Mouse (Mus musculus): ENCODE measurements around the gene Morn5. TPM values are rescaled to one million over a fixed set of nuclear protein-coding genes. Genes with fewer than 3 reads are reported as not detected.

Morn5 gene
- polyA plus RNA-seq (2015; fragmentation: Nextera tagmentation; extraction: Ambion mirVana): 0.24 and 0.34 TPM in 2 replicates

DNA sequence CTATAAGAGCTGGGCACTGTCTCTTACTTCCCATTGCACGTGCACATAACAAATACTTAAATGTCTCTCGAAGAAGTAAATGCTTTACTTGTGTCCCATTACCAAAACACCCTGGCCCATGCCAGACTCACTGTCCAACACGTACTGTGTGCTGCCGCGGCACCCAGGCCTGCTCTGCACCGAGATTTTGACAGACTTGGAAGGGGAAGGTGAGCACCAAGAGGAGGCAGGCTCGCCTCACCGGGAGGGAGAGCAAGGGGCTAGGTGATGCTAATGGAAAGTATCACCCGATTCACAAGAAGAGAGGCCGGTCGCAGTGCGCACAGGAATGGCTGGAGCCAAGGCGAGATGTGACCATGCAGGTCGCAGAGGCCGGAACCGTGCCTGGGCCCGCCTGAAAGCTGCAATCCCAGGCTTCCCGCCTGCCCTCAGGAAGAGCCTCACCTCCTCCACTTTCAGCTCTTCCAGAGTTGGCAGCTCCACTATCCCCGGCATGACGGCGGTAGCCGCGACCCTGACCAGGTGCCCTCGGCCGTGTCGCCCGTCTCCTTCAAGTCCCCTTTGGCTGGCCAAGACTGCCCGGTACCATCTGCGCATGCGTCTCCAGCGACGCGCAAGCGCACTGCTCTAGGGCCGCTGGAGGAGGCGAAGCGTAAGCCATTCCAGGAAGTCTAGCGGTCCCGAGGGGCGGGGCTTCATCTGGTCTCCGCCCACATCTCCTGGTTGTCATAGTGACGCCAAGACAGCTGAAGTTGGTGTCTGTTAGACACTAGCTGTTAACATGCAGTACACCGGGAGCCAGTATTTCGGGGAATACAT, at the start of gene Morn5, which contains the start of gene Ndufa8:
TSS of gene Morn5 (plus strand) at position 711 of the 819 bp plus-strand sequence.
TSS of gene Ndufa8 (minus strand) at position 659 of the 819 bp plus-strand sequence.
- H3K9me3 ChIP-seq (replicated peaks): no peaks in the 10 kb centered on the region

GRCm38 (mm10) chr2:36000390-36000789, 48.9 kb upstream of the Morn5 start:
- Histone ChIP-seq H3K4me1 (replicated peaks) (peaks cover 7% of the 10 kb centered on the region; the same call in 1 of the 2 replicates), H3K9me3 (replicated peaks) (no peaks in the 10 kb centered on the region), H3K36me3 (no peaks in the 10 kb centered on the region), H3K4me3 (no peak overlapping the region), H3K27ac (no peak overlapping the region), H3K4me2 (no peak overlapping the region), H3K9ac (no peak overlapping the region), H3K27me3 (peaks cover 15% of the 10 kb centered on the region; the same call in 1 of the 2 replicates)
- no peak for ATAC-seq (replicated peaks; ENCODE audit: insufficient number of reproducible peaks, insufficient read depth, low FRiP score, low read depth)
- WGBS: 24% methylated on average over 1 of the region's 1 CpGs

More for the DNA sequence above, at the start of gene Morn5, which contains the start of gene Ndufa8:
- H3K36me3 ChIP-seq: peaks cover 7% of the 10 kb centered on the region; the same call in 1 of the 2 replicates
- peak within 1 kb of the TSS; percentile 60 for H3K4me2 ChIP-seq
- no peaks in the 10 kb centered on the region for H3K27me3 ChIP-seq
- peak within 1 kb of the TSS; percentile 82 for H3K27ac ChIP-seq
- H3K9ac ChIP-seq: peak within 1 kb of the TSS; percentile 88
- peak; percentile 98 for ATAC-seq (replicated peaks; ENCODE audit: insufficient number of reproducible peaks, insufficient read depth, low FRiP score, low read depth)
- peak within 1 kb of the TSS; percentile 77 for H3K4me3 ChIP-seq
- peaks cover 24% of the 10 kb centered on the region for H3K4me1 ChIP-seq (replicated peaks)
- 1% methylated on average over 44 of the region's 44 CpGs for WGBS

GRCm38 (mm10) chr2:36002188-36002587, 47.1 kb upstream of the Morn5 start:
- H3K27ac ChIP-seq: no peak overlapping the region
- no peak overlapping the region for H3K4me2 ChIP-seq
- peaks cover 16% of the 10 kb centered on the region; the same call in 1 of the 2 replicates for H3K27me3 ChIP-seq
- H3K9ac ChIP-seq: no peak overlapping the region
- ATAC-seq (replicated peaks; ENCODE audit: insufficient number of reproducible peaks, insufficient read depth, low FRiP score, low read depth): no peak
- no peak overlapping the region for H3K4me3 ChIP-seq
- H3K36me3 ChIP-seq: no peaks in the 10 kb centered on the region
- WGBS: 47% methylated on average over 6 of the region's 6 CpGs
- H3K9me3 ChIP-seq (replicated peaks): no peaks in the 10 kb centered on the region
- H3K4me1 ChIP-seq (replicated peaks): peaks cover 1% of the 10 kb centered on the region; the same call in 1 of the 2 replicates

DNA sequence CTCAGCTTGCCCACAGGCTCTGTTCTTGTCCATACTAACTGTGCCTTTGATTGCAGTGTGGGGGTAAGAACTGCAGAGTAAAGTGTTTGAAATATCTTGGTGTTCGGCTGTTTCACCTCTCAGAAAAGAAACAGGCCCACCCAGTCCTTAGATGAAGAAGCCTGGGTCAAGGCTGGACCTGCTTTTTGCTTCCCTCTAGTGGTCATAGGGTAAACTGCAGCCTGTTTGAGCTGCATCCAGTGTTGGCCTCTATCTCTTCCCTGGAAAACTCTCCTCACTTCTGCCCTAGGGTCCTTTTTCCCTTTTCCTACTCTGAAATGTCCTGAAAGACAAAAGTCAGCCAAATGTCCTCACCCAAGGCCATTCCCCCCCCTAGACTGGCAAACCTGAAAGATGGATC, 41.2 kb upstream of the Morn5 start:
- no peaks in the 10 kb centered on the region for H3K36me3 ChIP-seq
- H3K4me3 ChIP-seq: no peak overlapping the region
- 14% methylated on average over 1 of the region's 1 CpGs for WGBS
- H3K9ac ChIP-seq: no peak overlapping the region
- H3K27ac ChIP-seq: no peak overlapping the region
- no peak overlapping the region for H3K4me2 ChIP-seq
- H3K4me1 ChIP-seq (replicated peaks): peaks cover 21% of the 10 kb centered on the region
- peaks cover 22% of the 10 kb centered on the region; the same call in 1 of the 2 replicates for H3K27me3 ChIP-seq
- H3K9me3 ChIP-seq (replicated peaks): no peaks in the 10 kb centered on the region
- no peak for ATAC-seq (replicated peaks; ENCODE audit: insufficient number of reproducible peaks, insufficient read depth, low FRiP score, low read depth)

- Histone ChIP-seq H3K36me3 (no peaks in the 10 kb centered on the region), H3K4me1 (replicated peaks) (peaks cover 23% of the 10 kb centered on the region), H3K4me2 (no peak overlapping the region), H3K27ac (no peak overlapping the region), H3K4me3 (no peak overlapping the region), H3K27me3 (peaks cover 15% of the 10 kb centered on the region; the same call in 1 of the 2 replicates), H3K9ac (no peak overlapping the region), H3K9me3 (replicated peaks) (no peaks in the 10 kb centered on the region)
- WGBS: 23% methylated on average over 4 of the region's 4 CpGs
- no peak for ATAC-seq (replicated peaks; ENCODE audit: insufficient number of reproducible peaks, insufficient read depth, low FRiP score, low read depth)
These were observed 39.9 kb upstream of the Morn5 start for GRCm38 (mm10) chr2:36009386-36009785.

GRCm38 (mm10) chr2:36010579-36010978, 38.7 kb upstream of the Morn5 start:
- 44% methylated on average over 8 of the region's 8 CpGs for WGBS
- no peak overlapping the region for H3K27ac ChIP-seq
- no peaks in the 10 kb centered on the region for H3K9me3 ChIP-seq (replicated peaks)
- no peak overlapping the region for H3K9ac ChIP-seq
- H3K4me2 ChIP-seq: peak overlapping the region; percentile 94
- H3K4me3 ChIP-seq: no peak overlapping the region
- H3K27me3 ChIP-seq: peaks cover 13% of the 10 kb centered on the region; the same call in 1 of the 2 replicates
- no peak for ATAC-seq (replicated peaks; ENCODE audit: insufficient number of reproducible peaks, insufficient read depth, low FRiP score, low read depth)
- H3K4me1 ChIP-seq (replicated peaks): peaks cover 23% of the 10 kb centered on the region
- H3K36me3 ChIP-seq: no peaks in the 10 kb centered on the region

GRCm38 (mm10) chr2:36011331-36011825, 37.9 kb upstream of the Morn5 start:
- Histone ChIP-seq H3K27me3 (peaks cover 13% of the 10 kb centered on the region; the same call in 1 of the 2 replicates), H3K4me2 (peak overlapping the region; percentile 94), H3K27ac (no peak overlapping the region), H3K36me3 (no peaks in the 10 kb centered on the region), H3K4me1 (replicated peaks) (peaks cover 23% of the 10 kb centered on the region), H3K9me3 (replicated peaks) (no peaks in the 10 kb centered on the region), H3K4me3 (peak overlapping the region; percentile 57), H3K9ac (peak overlapping the region; percentile 50)
- ATAC-seq (replicated peaks; ENCODE audit: insufficient number of reproducible peaks, insufficient read depth, low FRiP score, low read depth): no peak
- under 1% methylated on average over 44 of the region's 44 CpGs for WGBS

GRCm38 (mm10) chr2:36013010-36013409, 36.2 kb upstream of the Morn5 start:
- peak; percentile 45 for ATAC-seq (replicated peaks; ENCODE audit: insufficient number of reproducible peaks, insufficient read depth, low FRiP score, low read depth)
- no peak overlapping the region for H3K4me2 ChIP-seq
- no peak overlapping the region for H3K9ac ChIP-seq
- no peaks in the 10 kb centered on the region for H3K9me3 ChIP-seq (replicated peaks)
- 55% methylated on average over 12 of the region's 12 CpGs for WGBS
- H3K4me3 ChIP-seq: no peak overlapping the region
- H3K27me3 ChIP-seq: peaks cover 9% of the 10 kb centered on the region; the same call in 1 of the 2 replicates
- H3K36me3 ChIP-seq: no peaks in the 10 kb centered on the region
- peaks cover 23% of the 10 kb centered on the region for H3K4me1 ChIP-seq (replicated peaks)
- no peak overlapping the region for H3K27ac ChIP-seq

- H3K4me1 ChIP-seq (replicated peaks): peaks cover 11% of the 10 kb centered on the region
- peak overlapping the region; percentile 34 for H3K4me3 ChIP-seq
- H3K9me3 ChIP-seq (replicated peaks): no peaks in the 10 kb centered on the region
- peaks cover 4% of the 10 kb centered on the region; the same call in 1 of the 2 replicates for H3K27me3 ChIP-seq
- H3K36me3 ChIP-seq: no peaks in the 10 kb centered on the region
- H3K4me2 ChIP-seq: peak overlapping the region; percentile 62
- 0 out of 2 replicates have a peak overlapping the region, but pooled peaks have one; percentile 11 for H3K9ac ChIP-seq
- WGBS: 9% methylated on average over 32 of the region's 32 CpGs
- 0 out of 2 replicates have a peak, but pooled peaks have one; percentile 35 for ATAC-seq (replicated peaks; ENCODE audit: insufficient number of reproducible peaks, insufficient read depth, low FRiP score, low read depth)
- H3K27ac ChIP-seq: no peak overlapping the region
These were observed 27.7 kb upstream of the Morn5 start for GRCm38 (mm10) chr2:36021385-36022159.

GRCm38 (mm10) chr2:36023291-36023690, 26.0 kb upstream of the Morn5 start:
- ATAC-seq (replicated peaks; ENCODE audit: insufficient number of reproducible peaks, insufficient read depth, low FRiP score, low read depth): peak; percentile 50; the same call in 1 of the 2 replicates
- no peak overlapping the region for H3K9ac ChIP-seq
- peaks cover 11% of the 10 kb centered on the region for H3K4me1 ChIP-seq (replicated peaks)
- H3K4me2 ChIP-seq: no peak overlapping the region
- 42% methylated on average over 3 of the region's 3 CpGs for WGBS
- no peak overlapping the region for H3K27ac ChIP-seq
- no peak overlapping the region for H3K4me3 ChIP-seq
- no peaks in the 10 kb centered on the region for H3K36me3 ChIP-seq
- H3K9me3 ChIP-seq (replicated peaks): no peaks in the 10 kb centered on the region
- H3K27me3 ChIP-seq: peaks cover 4% of the 10 kb centered on the region; the same call in 1 of the 2 replicates

GRCm38 (mm10) chr2:36032884-36033283, 16.4 kb upstream of the Morn5 start:
- ATAC-seq (replicated peaks; ENCODE audit: insufficient number of reproducible peaks, insufficient read depth, low FRiP score, low read depth): no peak
- 65% methylated on average over 7 of the region's 7 CpGs for WGBS
- Histone ChIP-seq H3K9ac (no peak overlapping the region), H3K4me1 (replicated peaks) (0 out of 2 replicates have a peak, but pooled peaks cover 3% of the 10 kb centered on the region), H3K9me3 (replicated peaks) (no peaks in the 10 kb centered on the region), H3K27ac (no peak overlapping the region), H3K27me3 (no peaks in the 10 kb centered on the region), H3K36me3 (peaks cover 25% of the 10 kb centered on the region), H3K4me3 (no peak overlapping the region), H3K4me2 (no peak overlapping the region)
